Mouse (Mus musculus) 416B (cell line): ENCODE measurements around the gene Marveld3.

Experiments
- DNase-seq: peaks from one replicate; pipeline ENCODE4 v3.0.0; 2011; ENCODE audit warnings: low read depth

Gene Marveld3

DNA sequence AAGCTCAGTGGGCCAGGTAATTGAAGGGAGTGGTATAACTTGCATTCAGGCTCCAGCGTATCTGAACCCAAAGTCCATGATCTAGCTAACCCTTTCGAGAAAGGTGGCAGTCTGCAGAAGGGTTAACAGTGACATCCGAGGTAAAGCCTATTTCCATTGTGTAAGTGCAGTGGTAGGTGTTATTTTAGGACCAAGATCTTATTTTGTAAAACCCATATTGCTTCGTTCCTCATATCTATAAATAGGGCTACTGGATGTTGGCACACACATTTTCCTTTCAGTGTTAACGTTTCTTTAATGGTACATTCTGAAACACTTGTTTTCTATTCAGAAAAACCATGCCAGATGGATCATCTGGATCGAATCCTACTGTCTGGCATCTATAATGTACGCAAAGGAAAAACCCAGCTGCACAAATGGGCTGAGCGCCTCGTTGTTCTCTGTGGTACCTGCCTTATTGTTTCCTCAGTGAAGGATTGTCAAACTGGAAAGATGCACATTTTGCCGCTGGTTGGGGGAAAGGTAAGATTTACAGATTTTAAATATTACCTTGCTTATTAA is 58.0 kb downstream of the Marveld3 start:
- DNase-seq, result peak; percentile 24

DNA sequence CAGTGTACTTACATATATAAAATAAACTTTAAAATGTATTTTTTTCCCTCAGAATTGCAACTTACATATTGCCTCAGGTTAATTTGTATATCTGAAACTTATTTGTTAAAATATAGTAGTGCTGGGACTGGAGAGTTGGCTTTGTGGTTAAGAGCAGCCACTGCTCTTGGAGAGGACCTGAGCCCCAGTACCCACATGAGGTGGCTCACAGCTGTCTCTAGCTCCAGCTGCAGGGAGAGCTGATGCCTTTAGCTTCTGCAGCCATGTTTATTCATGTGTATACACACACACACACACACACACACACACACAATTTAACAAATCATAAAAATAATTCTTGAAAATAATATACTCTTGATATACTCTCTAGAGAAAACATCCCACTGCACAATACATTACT is 59.6 kb downstream of the Marveld3 start:
- DNase-seq, result peak; percentile 43
